ENCODE assay signal across 8 mouse cellular contexts in genomic region chr9:59565600-59565999, GRCm38 (mm10). TPM values are rescaled to one million over a fixed set of nuclear protein-coding genes. Genes with fewer than 3 reads are reported as not detected.
A peak's percentile ranks its signal among the peaks of the same experiment; 100 is the strongest.
DNase-seq lines count a peak whose midpoint lies in the region; ATAC-seq and TF ChIP-seq lines count a peak whose summit lies in the region.

No protein-coding gene starts in this region.

- H3K27me3 ChIP-seq in lung, postnatal 0 days (replicated peaks; ENCODE audit: insufficient read depth, low read length) = no peaks in the 10 kb centered on the region

- H3K4me1 ChIP-seq in lung, postnatal 0 days (ENCODE audit: insufficient read depth, low read depth, low read length) = no peaks in the 10 kb centered on the region

- H3K36me3 ChIP-seq in lung, postnatal 0 days (ENCODE audit: insufficient read depth, low read length) = peaks cover 7% of the 10 kb centered on the region; the same call in 1 of the 2 replicates

- H3K9ac ChIP-seq in lung, postnatal 0 days (replicated peaks; ENCODE audit: low read depth) = no peak overlapping the region

- H3K4me3 ChIP-seq in lung, postnatal 0 days (ENCODE audit: low read depth, low read length) = no peak overlapping the region

- H3K27ac ChIP-seq in lung, postnatal 0 days (ENCODE audit: low read length) = no peak overlapping the region

- TF ChIP-seq EP300 in lung, postnatal 0 days (IDR thresholded peaks at IDR 0.05) = no peak

- H3K9me3 ChIP-seq in lung, postnatal 0 days (ENCODE audit: low read length) = no peaks in the 10 kb centered on the region

- WGBS in lung, postnatal 0 days = 11% methylated on average over 4 of the region's 4 CpGs

- no peak overlapping the region for H3K4me2 ChIP-seq in lung, postnatal 0 days (replicated peaks; ENCODE audit: low read depth, low read length)

- intact Hi-C loops in gastrocnemius, postnatal 36 days (cut with DNase I) = loop anchor here (2.0 to 10.0 kb wide), 3 partner anchors 78 to 571 kb away; partner anchors contain the start of gene Arih1

- peak; percentile 72 for ATAC-seq in lung, postnatal 0 days

- peak; percentile 94 for TF ChIP-seq CTCF in lung, postnatal 0 days (IDR thresholded peaks at IDR 0.05)

- peak; percentile 87 for DNase-seq in B cell, adult 2 months
- DNase-seq in MEL-GATA-1-ER (ENCODE audit: extremely low read depth, low read depth) = peak; percentile 66
- peak; percentile 60 for DNase-seq in cerebellum, adult 9-10 months
- peak; percentile 78 to 80 for DNase-seq in gastrocnemius, postnatal 36 days
- DNase-seq in kidney, postnatal 25 days = peak; percentile 79 to 84
- peak; percentile 76 for DNase-seq in lung, postnatal 0 days (ENCODE audit: low spot score)
- peak; percentile 82 for DNase-seq in right cerebral cortex, postnatal 14 days
- DNase-seq in urinary bladder, postnatal 4 days (ENCODE audit: low spot score in 2 of 2) = peak; percentile 50 to 74

RNA-seq across cellular contexts. Expression of gene Celf6, which starts 12.1 kb away (rescaled TPM):
- total RNA-seq in gastrocnemius, postnatal 36 days (2021) = not detected
- polyA plus RNA-seq in lung, postnatal 0 days (2015; fragmentation: Nextera tagmentation; extraction: Ambion mirVana) = 0.16 and 0.25 TPM in 2 replicates

RNA-seq across cellular contexts. Expression of gene Tmem202, which starts 26.0 kb away (rescaled TPM):
- total RNA-seq in gastrocnemius, postnatal 36 days (2021) = under 1 TPM; 0.22 to 0.46 TPM
- 0.57 and 0.83 TPM in 2 replicates for polyA plus RNA-seq in lung, postnatal 0 days (2015; fragmentation: Nextera tagmentation; extraction: Ambion mirVana)

RNA-seq across cellular contexts. Expression of gene Hexa, which starts 26.3 kb away (rescaled TPM):
- 10 to 100 TPM; 22.6 to 23.6 TPM for total RNA-seq in gastrocnemius, postnatal 36 days (2021)
- polyA plus RNA-seq in lung, postnatal 0 days (2015; fragmentation: Nextera tagmentation; extraction: Ambion mirVana) = 61.6 and 69.9 TPM in 2 replicates

RNA-seq across cellular contexts. Expression of gene Parp6, which starts 51.5 kb away (rescaled TPM):
- total RNA-seq in gastrocnemius, postnatal 36 days (2021) = 10 to 100 TPM; 17.3 to 21.9 TPM
- polyA plus RNA-seq in lung, postnatal 0 days (2015; fragmentation: Nextera tagmentation; extraction: Ambion mirVana) = 18.3 and 22.1 TPM in 2 replicates
